Mouse (Mus musculus) midbrain, postnatal 0 days (tissue): Measurements from ENCODE around the gene Aacs. TPM values are rescaled to one million over a fixed set of nuclear protein-coding genes. Genes with fewer than 3 reads are reported as not detected.

Experiments used
- ATAC-seq: fragments of 200-750 bp; cut with Nextera tagmentation; 2 replicates; pipeline ENCODE4 v1.8.0; 2017; ENCODE audit warnings: moderate number of reproducible peaks, mild to moderate bottlenecking, moderate TSS enrichment, moderate library complexity; ENCODE audit not compliant: low FRiP score
- DNase-seq: peaks from one replicate; pipeline ENCODE4 v3.0.0-alpha.2; 2015; ENCODE audit warnings: low spot score
- H3K27ac ChIP-seq: fragments of 300-500 bp; sonication (generic); 2 replicates; pipeline ENCODE4 v1.5.1; 2014; ENCODE audit warnings: low read depth, mild to moderate bottlenecking, low read length, mixed read lengths
- H3K27me3 ChIP-seq: fragments of 300-500 bp; sonication (generic); 2 replicates; pipeline ENCODE4 v1.6.1; 2014; ENCODE audit warnings: low read length, control low read depth, mixed read lengths; ENCODE audit not compliant: insufficient read depth
- H3K36me3 ChIP-seq: fragments of 300-500 bp; sonication (generic); 2 replicates; pipeline ENCODE4 v1.6.1; 2014; ENCODE audit warnings: low read length, control low read depth, mixed read lengths; ENCODE audit not compliant: insufficient read depth
- H3K4me1 ChIP-seq: fragments of 300-500 bp; sonication (generic); 2 replicates; pipeline ENCODE4 v1.6.1; 2014; ENCODE audit warnings: mild to moderate bottlenecking, control low read depth, antibody characterized with exemption, low read length, mixed read lengths; ENCODE audit not compliant: insufficient read depth
- H3K4me2 ChIP-seq: fragments of 300-500 bp; sonication (generic); 2 replicates; pipeline ENCODE4 v1.6.1; 2014; ENCODE audit warnings: low read depth, mild to moderate bottlenecking, low read length, mixed read lengths; ENCODE audit not compliant: poor library complexity, severe bottlenecking
- H3K4me3 ChIP-seq: fragments of 300-500 bp; sonication (generic); 2 replicates; pipeline ENCODE4 v1.5.1; 2014; ENCODE audit warnings: low read depth, mild to moderate bottlenecking, low read length, moderate library complexity
- H3K9ac ChIP-seq: fragments of 300-500 bp; sonication (generic); replicated peaks from 2 replicates; pipeline ENCODE4 v1.6.1; 2014; ENCODE audit warnings: mild to moderate bottlenecking, low read length, moderate library complexity, mixed read lengths; ENCODE audit not compliant: poor library complexity, severe bottlenecking
- H3K9me3 ChIP-seq: fragments of 300-500 bp; sonication (generic); 2 replicates; pipeline ENCODE4 v1.6.1; 2016; ENCODE audit warnings: low read length, control low read depth
- CTCF ChIP-seq: IDR thresholded peaks from 2 replicates; pipeline ENCODE4 v1.5.1; 2016; ENCODE audit warnings: antibody characterized with exemption, mild to moderate bottlenecking
- WGBS: fragments of 180-500 bp; shearing (Covaris S2); extraction: QIAGEN DNeasy Blood & Tissue Kit; methylation state at CpG from one replicate; pipeline ENCODE4 v1.1.7; 2014; 5-methylcytosine and 5-hydroxymethylcytosine counted together
- polyA plus RNA-seq: library from polyadenylated mRNA; unstranded; fragments of >200 nt; fragmentation: Nextera tagmentation; extraction: Ambion mirVana; gene quantifications from 2 replicates; pipeline ENCODE4 v1.2.1, GENCODE M21; 2015
- total RNA-seq: library from RNA; depleted of rRNA; stranded (reverse); fragments of >200 nt; gene quantifications from 2 replicates; pipeline ENCODE4 v1.2.3, GENCODE M21; 2014

The Aacs gene
- total and polyA plus RNA-seq, 2 experiments from 2014 or later, result 84.8 to 112 TPM

- H3K4me2 ChIP-seq, result no peak overlapping the region
- no peak for TF ChIP-seq CTCF
- WGBS, result 95% methylated on average over 6 of the region's 6 CpGs
These were observed 19.5 kb upstream of the Aacs start for GRCm38 (mm10) chr5:125456100-125456499.

GRCm38 (mm10) chr5:125457538-125457937 is 18.1 kb upstream of the Aacs start:
- Histone ChIP-seq H3K4me1 (no peaks in the 10 kb centered on the region), H3K36me3 (peaks cover 22% of the 10 kb centered on the region; the same call in 1 of the 2 replicates), H3K9me3 (no peaks in the 10 kb centered on the region), H3K4me3 (no peak overlapping the region), H3K9ac (no peak overlapping the region), H3K4me2 (no peak overlapping the region), H3K27ac (no peak overlapping the region), H3K27me3 (no peaks in the 10 kb centered on the region)
- TF ChIP-seq CTCF, result no peak
- WGBS, result 91% methylated on average over 6 of the region's 6 CpGs
- DNase-seq (no peak), ATAC-seq (no peak)

More at GRCm38 (mm10) chr5:125456100-125456499, 19.5 kb upstream of the Aacs start:
- H3K4me3 ChIP-seq, result no peak overlapping the region
- no peak overlapping the region for H3K9ac ChIP-seq
- no peak for ATAC-seq
- peaks cover 28% of the 10 kb centered on the region; the same call in 1 of the 2 replicates for H3K36me3 ChIP-seq
- no peak for DNase-seq
- H3K27me3 ChIP-seq, result no peaks in the 10 kb centered on the region
- H3K9me3 ChIP-seq, result no peaks in the 10 kb centered on the region
- no peaks in the 10 kb centered on the region for H3K4me1 ChIP-seq
- H3K27ac ChIP-seq, result no peak overlapping the region

GRCm38 (mm10) chr5:125460574-125460973 is 15.0 kb upstream of the Aacs start:
- Histone ChIP-seq H3K4me1 (no peaks in the 10 kb centered on the region), H3K36me3 (peaks cover 6% of the 10 kb centered on the region; the same call in 1 of the 2 replicates), H3K27ac (no peak overlapping the region), H3K4me2 (no peak overlapping the region), H3K4me3 (no peak overlapping the region), H3K9me3 (no peaks in the 10 kb centered on the region), H3K9ac (no peak overlapping the region), H3K27me3 (no peaks in the 10 kb centered on the region)
- WGBS, result 89% methylated on average over 3 of the region's 3 CpGs
- ATAC-seq, result no peak
- TF ChIP-seq CTCF, result peak; percentile 12; the same call in 1 of the 2 replicates
- DNase-seq, result no peak

- no peaks in the 10 kb centered on the region for H3K4me1 ChIP-seq
- H3K27me3 ChIP-seq, result no peaks in the 10 kb centered on the region
- ATAC-seq (no peak), DNase-seq (peak; percentile 47)
- H3K4me3 ChIP-seq, result no peak overlapping the region
- no peak overlapping the region for H3K27ac ChIP-seq
- 54% methylated on average over 10 of the region's 10 CpGs for WGBS
- H3K4me2 ChIP-seq, result no peak overlapping the region
- TF ChIP-seq CTCF, result peak; percentile 56
- H3K9ac ChIP-seq, result no peak overlapping the region
- H3K36me3 ChIP-seq, result no peaks in the 10 kb centered on the region; the same call in 1 of the 2 replicates
- H3K9me3 ChIP-seq, result no peaks in the 10 kb centered on the region
These were observed 13.7 kb upstream of the Aacs start for GRCm38 (mm10) chr5:125461868-125462445.

- Histone ChIP-seq H3K4me1 (no peaks in the 10 kb centered on the region), H3K27me3 (no peaks in the 10 kb centered on the region), H3K36me3 (no peaks in the 10 kb centered on the region), H3K4me2 (peak overlapping the region; percentile 50), H3K27ac (0 out of 2 replicates have a peak overlapping the region, but pooled peaks have one; percentile 18), H3K9ac (no peak overlapping the region), H3K4me3 (peak overlapping the region; percentile 28), H3K9me3 (no peaks in the 10 kb centered on the region)
- ATAC-seq (0 out of 2 replicates have a peak, but pooled peaks have one; percentile 7), DNase-seq (no peak)
- TF ChIP-seq CTCF, result no peak
- 36% methylated on average over 7 of the region's 7 CpGs for WGBS
These were observed 10.4 kb upstream of the Aacs start for GRCm38 (mm10) chr5:125465192-125465591.

GRCm38 (mm10) chr5:125465701-125466106 is 9.9 kb upstream of the Aacs start:
- under 1% methylated on average over 25 of the region's 25 CpGs for WGBS
- H3K9me3 ChIP-seq, result no peaks in the 10 kb centered on the region
- peak; percentile 99 for ATAC-seq
- no peaks in the 10 kb centered on the region for H3K27me3 ChIP-seq
- no peaks in the 10 kb centered on the region for H3K36me3 ChIP-seq
- H3K27ac ChIP-seq, result no peak overlapping the region
- H3K4me3 ChIP-seq, result peak overlapping the region; percentile 28
- DNase-seq, result peak; percentile 99
- peak; percentile 16; the same call in 1 of the 2 replicates for TF ChIP-seq CTCF
- peak overlapping the region; percentile 50 for H3K4me2 ChIP-seq
- no peak overlapping the region; the same call in 1 of the 2 replicates for H3K9ac ChIP-seq
- no peaks in the 10 kb centered on the region for H3K4me1 ChIP-seq
